Mouse (Mus musculus): ENCODE results near the gene Rnase13.

Rnase13 gene

GRCm38 (mm10) chr14:51913960-51914762, 8.4 kb downstream of the Rnase13 start, which contains the start of gene Ndrg2:
Gene Ndrg2, minus strand, starts transcription at chr14:51914158.
- in situ Hi-C loops (cut with MboI; ENCODE audit: unreplicated experiment in 2 of 2), result no loop called here

DNA sequence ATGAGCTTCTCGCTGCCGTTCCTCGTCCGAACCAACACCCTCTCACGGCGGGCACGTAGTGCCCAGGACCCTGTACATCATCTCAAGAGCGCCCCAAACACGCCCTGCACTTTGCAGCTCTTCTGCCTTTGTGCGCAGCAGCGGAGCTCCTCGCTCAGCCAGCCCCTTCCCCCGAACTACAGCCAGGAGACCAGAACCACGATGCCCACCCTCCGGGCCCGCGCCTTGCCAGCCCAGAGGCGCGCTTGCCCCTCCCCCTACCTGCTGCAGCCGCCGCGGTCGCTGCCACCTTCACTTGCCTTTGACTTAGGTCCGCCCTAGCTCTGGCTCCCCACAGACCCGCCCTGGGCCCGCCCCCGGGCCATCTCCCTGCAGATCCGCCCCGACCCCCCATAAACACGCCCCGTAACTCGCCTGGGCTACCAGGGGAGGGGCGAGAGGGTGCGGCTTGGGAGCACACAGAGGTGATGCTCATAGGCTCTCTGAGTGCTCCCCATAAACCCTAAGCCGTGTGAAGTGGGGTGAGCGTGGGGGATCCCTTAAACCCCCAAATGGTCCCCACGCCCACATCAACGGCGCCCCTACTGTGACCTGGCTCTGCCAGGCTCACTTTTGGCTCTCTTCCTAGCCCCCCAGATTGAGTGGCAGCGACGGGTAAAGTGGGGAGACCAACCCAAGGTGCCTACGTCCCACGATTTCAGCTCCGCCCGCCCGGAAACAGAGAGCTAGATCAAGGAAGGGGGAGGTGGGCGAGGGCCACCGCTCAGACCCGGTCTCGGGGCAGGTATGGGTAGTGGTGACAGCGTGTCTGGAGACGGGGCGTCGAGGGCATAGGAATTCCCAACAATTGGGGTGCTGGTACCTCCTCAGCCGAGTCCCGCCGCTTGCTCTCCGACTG, 9.3 kb downstream of the Rnase13 start:
- in situ Hi-C loops (cut with MboI; ENCODE audit: unreplicated experiment in 2 of 2), result no loop called here

- in situ Hi-C loops (cut with MboI; ENCODE audit: unreplicated experiment in 2 of 2), result no loop called here
Observed at GRCm38 (mm10) chr14:51912391-51913061, 10.0 kb downstream of the Rnase13 start.

DNA sequence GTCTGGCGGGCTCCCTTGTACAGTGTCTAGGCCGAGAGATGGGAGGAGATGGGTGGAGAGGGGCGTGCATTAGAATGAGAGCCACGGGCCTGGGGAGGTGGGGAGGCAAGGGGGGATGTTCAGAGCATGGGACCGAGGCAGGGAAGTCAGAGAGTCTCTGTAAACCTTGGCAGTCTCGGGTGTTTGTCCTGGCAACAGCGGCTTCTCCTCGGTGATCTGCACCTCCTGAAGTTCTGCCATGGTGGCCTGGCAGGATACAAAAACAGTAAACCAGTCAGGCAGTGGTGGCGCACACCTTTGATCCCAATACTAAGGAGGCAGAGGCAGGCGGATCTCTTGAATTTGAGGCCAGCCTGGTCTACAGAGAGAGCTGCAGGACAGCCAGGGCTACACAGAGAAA, 11.3 kb downstream of the Rnase13 start:
- in situ Hi-C loops (cut with MboI; ENCODE audit: unreplicated experiment in 2 of 2), result no loop called here

DNA sequence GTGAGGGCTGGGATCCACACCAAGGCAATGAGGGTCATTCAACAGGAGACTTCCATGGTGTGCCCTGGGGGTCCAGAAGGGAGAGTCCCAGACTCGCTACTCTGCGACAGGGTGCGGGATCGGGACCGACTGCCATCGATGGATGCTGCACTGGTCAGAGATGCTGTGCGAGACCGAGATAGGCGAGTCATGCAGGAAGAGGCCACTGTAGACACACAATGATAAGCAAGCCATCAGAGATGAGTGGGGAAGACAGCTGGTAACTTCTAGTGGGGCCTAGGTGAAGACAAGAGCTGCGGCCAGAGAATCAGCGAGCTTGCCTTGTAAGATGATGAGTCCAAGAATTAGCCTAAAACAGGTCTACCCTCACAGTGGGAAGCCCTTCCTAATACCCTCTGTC, 16.5 kb downstream of the Rnase13 start:
- in situ Hi-C loops (cut with MboI; ENCODE audit: unreplicated experiment in 2 of 2), result loop anchor here (10.0 kb wide), 2 partner anchors 219 to 439 kb away; no protein-coding TSS in a partner anchor

DNA sequence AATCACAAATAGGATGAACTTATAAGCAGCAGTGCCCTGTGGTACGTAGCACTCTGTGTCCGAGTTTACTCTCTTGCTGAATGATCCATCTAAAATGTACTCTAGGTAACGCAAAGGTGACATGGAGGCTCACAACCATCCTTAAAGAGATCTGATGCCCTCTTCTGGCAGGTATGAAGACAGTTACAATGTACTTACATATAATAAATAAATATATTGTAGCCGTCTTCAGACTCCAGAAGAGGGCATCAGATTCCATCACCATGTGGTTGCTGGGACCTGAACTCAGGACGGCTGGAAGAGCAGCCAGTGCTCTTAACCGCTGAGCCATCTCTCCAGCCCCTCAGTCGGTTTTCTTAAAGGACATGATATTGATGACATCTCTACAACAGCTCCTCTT, 17.9 kb downstream of the Rnase13 start:
- in situ Hi-C loops (cut with MboI; ENCODE audit: unreplicated experiment in 2 of 2), result loop anchor here (5.0 to 10.0 kb wide), 4 partner anchors 118 to 440 kb away; partner anchors contain the start of gene Zfp219 (in 2 of the 2)

DNA sequence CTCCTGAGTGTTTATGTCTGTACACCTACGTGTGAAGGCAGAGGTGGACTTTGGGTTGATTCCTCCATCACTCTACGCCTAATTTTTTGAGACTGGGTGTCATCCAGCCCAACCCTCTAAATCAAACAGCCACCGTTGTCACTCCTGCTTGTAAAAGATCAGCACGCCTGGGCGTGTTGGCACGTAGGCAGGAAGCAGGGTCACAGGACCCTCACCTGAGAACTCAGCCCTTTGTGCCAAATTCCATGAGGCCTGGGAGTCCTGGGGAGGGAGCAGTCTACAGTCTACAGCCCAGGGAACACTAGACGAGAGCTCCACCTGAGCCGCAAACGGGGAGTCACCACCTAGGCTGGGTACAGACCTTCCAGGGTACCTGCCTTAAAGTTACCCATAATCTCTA, 18.8 kb downstream of the Rnase13 start:
- in situ Hi-C loops (cut with MboI; ENCODE audit: unreplicated experiment in 2 of 2), result loop anchor here (5.0 to 10.0 kb wide), 4 partner anchors 119 to 441 kb away; partner anchors contain the start of gene Zfp219 (in 2 of the 2)

DNA sequence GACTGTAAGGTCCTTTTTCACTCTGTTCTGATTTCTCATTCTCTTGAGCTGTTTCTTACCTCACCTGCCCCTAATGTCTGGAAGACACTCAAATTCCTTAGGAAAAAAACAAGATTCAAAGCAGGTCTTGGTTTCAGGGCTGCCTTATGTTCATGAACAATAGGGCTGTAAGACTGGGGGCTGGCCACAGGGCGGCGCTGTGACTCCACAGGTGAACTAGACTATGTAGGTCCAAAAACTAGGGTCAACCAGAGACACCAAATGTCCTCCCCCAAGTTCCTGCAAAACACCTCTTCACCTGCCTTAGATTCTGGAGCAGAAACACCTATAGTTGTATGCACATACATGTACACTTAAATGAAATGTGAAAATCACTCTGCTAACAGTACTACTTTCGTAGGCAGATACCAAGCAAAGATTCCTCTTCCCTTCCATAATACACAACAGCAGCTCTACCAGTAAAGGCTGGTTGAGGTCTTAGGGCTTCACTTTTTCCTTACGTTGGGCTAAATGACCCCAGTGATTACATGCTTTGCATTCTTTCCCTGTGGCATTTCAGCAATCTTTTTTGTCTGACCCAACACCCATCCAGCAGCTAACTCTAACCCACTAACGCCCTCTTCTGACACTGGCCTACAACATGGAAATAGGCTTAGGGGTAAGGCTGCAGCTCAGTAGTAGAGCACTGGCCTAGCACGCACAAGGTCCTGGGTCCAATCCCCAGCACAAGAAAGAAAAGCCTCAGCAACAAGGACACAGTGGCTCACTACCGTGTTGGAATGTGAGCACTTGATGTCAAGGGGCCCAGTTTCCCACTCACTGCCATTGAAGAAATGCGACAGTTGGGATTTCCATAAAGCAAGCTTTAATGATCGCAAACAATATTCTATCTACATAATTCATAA, 19.5 kb downstream of the Rnase13 start:
- in situ Hi-C loops (cut with MboI; ENCODE audit: unreplicated experiment in 2 of 2), result loop anchor here (5.0 to 10.0 kb wide), 4 partner anchors 119 to 442 kb away; partner anchors contain the start of gene Zfp219 (in 2 of the 2)

DNA sequence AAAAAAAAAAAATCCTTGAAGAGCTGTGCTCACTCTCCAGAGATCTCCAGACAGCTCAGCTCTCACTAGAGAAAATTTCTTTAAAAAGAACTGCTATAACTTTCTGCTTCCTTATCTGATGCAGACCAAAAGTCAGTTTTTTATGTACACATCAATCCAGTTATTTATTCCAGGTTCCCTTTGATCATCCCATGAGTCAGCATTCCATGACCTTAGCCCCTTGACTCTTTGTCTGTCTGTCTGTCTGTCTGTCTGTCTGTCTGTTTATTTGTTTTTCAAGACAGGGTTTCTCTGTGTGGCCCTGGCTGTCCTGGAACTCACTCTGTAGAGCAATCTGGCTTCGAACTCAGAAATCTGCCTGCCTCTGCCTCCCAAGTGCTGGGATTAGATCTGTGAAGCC, 23.2 kb downstream of the Rnase13 start:
- in situ Hi-C loops (cut with MboI; ENCODE audit: unreplicated experiment in 2 of 2), result loop anchor here in 1 of 2 experiments (5.0 to 25.0 kb wide), 2 partner anchors 438 to 1112 kb away; partner anchors contain the start of gene Ttc5

GRCm38 (mm10) chr14:51896539-51897170, 25.9 kb downstream of the Rnase13 start:
- in situ Hi-C loops (cut with MboI; ENCODE audit: unreplicated experiment in 2 of 2), result loop anchor here in 1 of 2 experiments (5.0 to 25.0 kb wide), 2 partner anchors 441 to 1109 kb away; partner anchors contain the start of gene Ttc5

- in situ Hi-C loops (cut with MboI; ENCODE audit: unreplicated experiment in 2 of 2), result loop anchor here in 1 of 2 experiments (5.0 to 25.0 kb wide), 2 partner anchors 441 to 1109 kb away; partner anchors contain the start of gene Ttc5
Observed at GRCm38 (mm10) chr14:51896019-51896418, 26.6 kb downstream of the Rnase13 start.

DNA sequence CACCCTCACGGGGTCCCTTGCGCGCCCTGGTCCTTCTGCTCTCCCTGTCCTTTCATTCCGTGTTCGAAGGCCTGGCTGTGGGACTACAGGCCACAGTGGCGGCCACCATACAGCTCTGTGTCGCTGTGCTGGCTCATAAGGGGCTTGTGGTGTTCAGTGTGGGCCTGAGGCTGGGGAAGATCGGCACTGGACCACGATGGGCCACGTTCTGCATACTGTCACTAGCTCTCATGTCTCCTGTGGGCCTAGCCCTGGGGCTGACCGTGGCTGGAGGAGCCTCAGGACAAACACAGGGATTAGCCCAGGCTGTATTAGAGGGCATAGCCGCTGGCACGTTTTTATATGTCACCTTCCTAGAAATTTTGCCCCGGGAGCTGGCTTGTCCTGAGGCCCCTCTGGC, 27.5 kb downstream of the Rnase13 start:
- in situ Hi-C loops (cut with MboI; ENCODE audit: unreplicated experiment in 2 of 2), result loop anchor here in 1 of 2 experiments (5.0 to 25.0 kb wide), 2 partner anchors 442 to 1108 kb away; partner anchors contain the start of gene Ttc5

- in situ Hi-C loops (cut with MboI; ENCODE audit: unreplicated experiment in 2 of 2), result loop anchor here in 1 of 2 experiments (25.0 kb wide), 1 partner anchor 1107 kb away; the partner anchor contains the start of gene Ttc5
Observed at GRCm38 (mm10) chr14:51893809-51894208, 28.8 kb downstream of the Rnase13 start.

GRCm38 (mm10) chr14:51893094-51893794, 29.3 kb downstream of the Rnase13 start:
- in situ Hi-C loops (cut with MboI; ENCODE audit: unreplicated experiment in 2 of 2), result loop anchor here in 1 of 2 experiments (25.0 kb wide), 1 partner anchor 1106 kb away; the partner anchor contains the start of gene Ttc5

GRCm38 (mm10) chr14:51892191-51892939, 30.2 kb downstream of the Rnase13 start, which contains the start of gene Slc39a2:
Gene Slc39a2, plus strand, starts transcription at chr14:51892889.
- in situ Hi-C loops (cut with MboI; ENCODE audit: unreplicated experiment in 2 of 2), result loop anchor here in 1 of 2 experiments (25.0 kb wide), 1 partner anchor 1105 kb away; the partner anchor contains the start of gene Ttc5

DNA sequence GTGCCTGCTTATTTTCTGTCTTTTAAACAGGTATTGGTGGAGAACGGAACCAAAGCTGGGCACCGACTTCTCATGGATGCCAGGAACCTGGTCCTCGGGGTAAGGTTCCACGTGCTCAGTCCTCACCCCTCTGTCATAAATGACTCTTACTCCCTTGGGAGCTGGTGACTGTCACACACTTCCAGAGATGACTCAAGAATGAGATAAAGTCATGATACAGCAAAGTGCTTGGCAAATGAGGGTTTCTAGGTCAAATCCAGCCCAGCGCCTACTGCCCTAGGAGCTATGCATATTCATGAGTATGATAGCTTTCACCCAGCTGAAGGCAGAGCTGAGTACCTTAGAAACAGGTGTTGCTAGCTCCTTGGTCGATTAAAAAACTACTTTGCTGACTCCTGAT, 32.7 kb downstream of the Rnase13 start:
- in situ Hi-C loops (cut with MboI; ENCODE audit: unreplicated experiment in 2 of 2), result loop anchor here in 1 of 2 experiments (25.0 kb wide), 1 partner anchor 1103 kb away; the partner anchor contains the start of gene Ttc5

- in situ Hi-C loops (cut with MboI; ENCODE audit: unreplicated experiment in 2 of 2), result loop anchor here in 1 of 2 experiments (25.0 kb wide), 1 partner anchor 1099 kb away; the partner anchor contains the start of gene Ttc5
Observed at GRCm38 (mm10) chr14:51886051-51886450, 36.5 kb downstream of the Rnase13 start.
